Mouse (Mus musculus): ENCODE measurements around the gene Folr1.

The Folr1 gene

GRCm38 (mm10) chr7:101868241-101869162 is 2.1 kb downstream of the Folr1 start:
- peak; percentile 62 for DNase-seq

- DNase-seq, result no peak
Observed at GRCm38 (mm10) chr7:101867482-101867881, 3.1 kb downstream of the Folr1 start.

- DNase-seq, result no peak
Observed at GRCm38 (mm10) chr7:101866491-101867265, 3.9 kb downstream of the Folr1 start.

GRCm38 (mm10) chr7:101863415-101863814 is 7.2 kb downstream of the Folr1 start, which contains the start of gene Anapc15:
TSS of gene Anapc15 (plus strand) at chr7:101863715.
- no peak for DNase-seq

GRCm38 (mm10) chr7:101862291-101862690 is 8.3 kb downstream of the Folr1 start:
- no peak for DNase-seq

- peak; percentile 77 for DNase-seq
Observed at GRCm38 (mm10) chr7:101860978-101861377, 9.6 kb downstream of the Folr1 start.

- DNase-seq, result no peak
Observed at GRCm38 (mm10) chr7:101858362-101858761, 12.2 kb downstream of the Folr1 start.

- DNase-seq, result no peak
Observed at GRCm38 (mm10) chr7:101857094-101857493, 13.5 kb downstream of the Folr1 start, which contains the start of gene Folr2. TSS of gene Folr2 (minus strand) at chr7:101857194.

- DNase-seq, result no peak
Observed at GRCm38 (mm10) chr7:101853816-101854215, 16.8 kb downstream of the Folr1 start.

GRCm38 (mm10) chr7:101852846-101853245 is 17.7 kb downstream of the Folr1 start:
- DNase-seq, result peak; percentile 34

- no peak for DNase-seq
Observed at GRCm38 (mm10) chr7:101851689-101852088, 18.9 kb downstream of the Folr1 start.

GRCm38 (mm10) chr7:101847934-101848333 is 22.7 kb downstream of the Folr1 start:
- no peak for DNase-seq

GRCm38 (mm10) chr7:101844186-101844585 is 26.4 kb downstream of the Folr1 start:
- no peak for DNase-seq

GRCm38 (mm10) chr7:101837606-101838471 is 32.7 kb downstream of the Folr1 start, which contains the start of gene Inppl1:
TSS of gene Inppl1 (minus strand) at chr7:101838229.
- DNase-seq, result peak; percentile 96

GRCm38 (mm10) chr7:101837154-101837605 is 33.4 kb downstream of the Folr1 start:
- DNase-seq, result peak; percentile 46

GRCm38 (mm10) chr7:101836271-101837153 is 34.1 kb downstream of the Folr1 start:
- DNase-seq, result peak; percentile 86

GRCm38 (mm10) chr7:101835457-101836109 is 35.0 kb downstream of the Folr1 start:
- DNase-seq, result no peak

- no peak for DNase-seq
Observed at GRCm38 (mm10) chr7:101834903-101835302, 35.7 kb downstream of the Folr1 start.

GRCm38 (mm10) chr7:101833916-101834584 is 36.5 kb downstream of the Folr1 start:
- DNase-seq, result no peak

GRCm38 (mm10) chr7:101833352-101833751 is 37.2 kb downstream of the Folr1 start:
- DNase-seq, result no peak

Measured in kidney, postnatal 14 days (tissue).